Mouse (Mus musculus) frontal cortex, adult 2 months (tissue): ENCODE results near the gene Nxpe3. TPM values are rescaled to one million over a fixed set of nuclear protein-coding genes. Genes with fewer than 3 reads are reported as not detected.

Source experiments
- DNase-seq, 2 experiments: peaks; one replicate each; pipeline ENCODE4 v3.0.0; 2022; ENCODE audit warnings: low spot score in 1 of 2; ENCODE audit errors: extremely low spot score in 1 of 2
- polyA plus RNA-seq: library from polyadenylated mRNA; depleted of rRNA; stranded (reverse); fragments of >200 nt; gene quantifications from 2 replicates; pipeline ENCODE4 v1.2.3, GENCODE M21; 2012; rRNA removed

Nxpe3 gene
- polyA plus RNA-seq, 1 experiment: 6.0 TPM

- DNase-seq: no peak
Measured at GRCm38 (mm10) chr16:55815466-55815865, 79.6 kb downstream of the Nxpe3 start.

GRCm38 (mm10) chr16:55814686-55815085 is 80.4 kb downstream of the Nxpe3 start:
- DNase-seq: no peak

- DNase-seq: no peak
Measured at GRCm38 (mm10) chr16:55813916-55814315, 81.2 kb downstream of the Nxpe3 start.

- DNase-seq: no peak
Measured at GRCm38 (mm10) chr16:55811792-55812191, 83.3 kb downstream of the Nxpe3 start.

- DNase-seq: no peak
Measured at GRCm38 (mm10) chr16:55809779-55810514, 85.1 kb downstream of the Nxpe3 start.

- no peak for DNase-seq
Measured at GRCm38 (mm10) chr16:55809345-55809744, 85.7 kb downstream of the Nxpe3 start.

- no peak for DNase-seq
Measured at GRCm38 (mm10) chr16:55807505-55807932, 87.6 kb downstream of the Nxpe3 start.

GRCm38 (mm10) chr16:55804799-55805198 is 90.3 kb downstream of the Nxpe3 start:
- no peak for DNase-seq

- no peak for DNase-seq
Measured at GRCm38 (mm10) chr16:55801629-55802028, 93.5 kb downstream of the Nxpe3 start.

GRCm38 (mm10) chr16:55798845-55799244 is 96.2 kb downstream of the Nxpe3 start:
- no peak for DNase-seq

GRCm38 (mm10) chr16:55790326-55790725 is 104.8 kb downstream of the Nxpe3 start:
- no peak for DNase-seq

Other genes starting within 250 kb of the Nxpe3 start
- gene Nfkbiz, start 56.4 kb downstream of the Nxpe3 start, polyA plus RNA-seq: 5.1 and 5.4 TPM in 2 replicates
- 8.6 and 8.7 TPM in 2 replicates for gene Cep97, start 39.6 kb upstream of the Nxpe3 start, polyA plus RNA-seq
- 426 and 475 TPM in 2 replicates for gene Rpl24, start 71.0 kb upstream of the Nxpe3 start, polyA plus RNA-seq
- gene Zbtb11, start 78.6 kb upstream of the Nxpe3 start, polyA plus RNA-seq: 25.3 and 26.8 TPM in 2 replicates
- gene Pcnp, start 134.5 kb upstream of the Nxpe3 start, polyA plus RNA-seq: 135 and 138 TPM in 2 replicates
- gene Trmt10c, start 142.5 kb upstream of the Nxpe3 start, polyA plus RNA-seq: 6.6 and 7.0 TPM in 2 replicates
- 25.6 and 28.5 TPM in 2 replicates for gene Senp7, start 153.1 kb upstream of the Nxpe3 start, polyA plus RNA-seq